Mouse (Mus musculus) embryonic facial prominence, embryonic 13.5 days (tissue): ENCODE measurements at regions not wholly inside any gene's neighbourhood (a gene's known extent, or its start where the extent isn't known, plus 50 kb on each side); places are given as distances from the start of the nearest gene placed in this dataset.

Source experiments
- ATAC-seq: fragments of 200-750 bp; cut with Nextera tagmentation; 2 replicates; pipeline ENCODE4 v1.8.0; 2017; ENCODE audit warnings: low read depth; ENCODE audit not compliant: insufficient number of reproducible peaks, insufficient read depth, low FRiP score, low TSS enrichment
- H3K27ac ChIP-seq: fragments of 300-500 bp; sonication (generic); 2 replicates; pipeline ENCODE4 v1.5.1; 2015; ENCODE audit warnings: moderate library complexity, mild to moderate bottlenecking, inconsistent platforms
- H3K27me3 ChIP-seq: fragments of 300-500 bp; sonication (generic); 2 replicates; pipeline ENCODE4 v1.6.1; 2015; ENCODE audit warnings: mild to moderate bottlenecking, inconsistent platforms
- H3K36me3 ChIP-seq: fragments of 300-500 bp; sonication (generic); 2 replicates; pipeline ENCODE4 v1.6.1; 2015; ENCODE audit warnings: mild to moderate bottlenecking, inconsistent platforms
- H3K4me1 ChIP-seq: fragments of 300-500 bp; sonication (generic); 2 replicates; pipeline ENCODE4 v1.6.1; 2015; ENCODE audit warnings: inconsistent platforms
- H3K4me2 ChIP-seq: fragments of 300-500 bp; sonication (generic); 2 replicates; pipeline ENCODE4 v1.6.1; 2015; ENCODE audit warnings: moderate library complexity, mild to moderate bottlenecking, inconsistent platforms
- H3K4me3 ChIP-seq: fragments of 300-500 bp; sonication (generic); 2 replicates; pipeline ENCODE4 v1.5.1; 2015; ENCODE audit warnings: mild to moderate bottlenecking, inconsistent platforms
- H3K9ac ChIP-seq: fragments of 300-500 bp; sonication (generic); 2 replicates; pipeline ENCODE4 v1.6.1; 2015; ENCODE audit warnings: mild to moderate bottlenecking, inconsistent platforms
- H3K9me3 ChIP-seq: fragments of 300-500 bp; sonication (generic); 2 replicates; pipeline ENCODE4 v1.6.1; 2016; ENCODE audit warnings: inconsistent platforms
- WGBS: fragments of 180-500 bp; shearing (Covaris S2); methylation state at CpG from one replicate; pipeline ENCODE4 v1.1.7; 2015; ENCODE audit warnings: mixed read lengths; 5-methylcytosine and 5-hydroxymethylcytosine counted together

- H3K4me3 ChIP-seq, result no peak overlapping the region
- ATAC-seq, result 0 out of 2 replicates have a peak, but pooled peaks have one; percentile 26
- no peak overlapping the region for H3K9ac ChIP-seq
- no peak overlapping the region for H3K27ac ChIP-seq
- H3K4me2 ChIP-seq, result no peak overlapping the region
- H3K4me1 ChIP-seq, result peaks cover 16% of the 10 kb centered on the region
- no peaks in the 10 kb centered on the region for H3K36me3 ChIP-seq
- WGBS, result 51% methylated on average over 9 of the region's 9 CpGs
- no peaks in the 10 kb centered on the region for H3K27me3 ChIP-seq
- no peaks in the 10 kb centered on the region for H3K9me3 ChIP-seq
Observed at GRCm38 (mm10) chr11:19739527-19740151, 184.5 kb upstream of the Spred2 start.

- Histone ChIP-seq H3K27me3 (no peaks in the 10 kb centered on the region), H3K9me3 (no peaks in the 10 kb centered on the region), H3K9ac (no peak overlapping the region), H3K27ac (no peak overlapping the region), H3K4me3 (no peak overlapping the region), H3K4me2 (no peak overlapping the region), H3K36me3 (no peaks in the 10 kb centered on the region), H3K4me1 (peaks cover 16% of the 10 kb centered on the region)
- no peak for ATAC-seq
- 79% methylated on average over 3 of the region's 3 CpGs for WGBS
Observed at GRCm38 (mm10) chr11:19740562-19740961, 183.6 kb upstream of the Spred2 start.

- ATAC-seq, result no peak
- H3K9me3 ChIP-seq, result no peaks in the 10 kb centered on the region
- H3K27ac ChIP-seq, result no peak overlapping the region
- no peaks in the 10 kb centered on the region for H3K27me3 ChIP-seq
- no peak overlapping the region for H3K4me3 ChIP-seq
- H3K9ac ChIP-seq, result no peak overlapping the region
- peaks cover 8% of the 10 kb centered on the region; the same call in 1 of the 2 replicates for H3K4me1 ChIP-seq
- WGBS, result 58% methylated on average over 11 of the region's 11 CpGs
- H3K4me2 ChIP-seq, result no peak overlapping the region
- H3K36me3 ChIP-seq, result no peaks in the 10 kb centered on the region
Observed at GRCm38 (mm10) chr11:19747097-19747972, 176.8 kb upstream of the Spred2 start.

- H3K9me3 ChIP-seq, result no peaks in the 10 kb centered on the region
- H3K27me3 ChIP-seq, result no peaks in the 10 kb centered on the region
- no peaks in the 10 kb centered on the region for H3K36me3 ChIP-seq
- ATAC-seq, result no peak
- no peak overlapping the region for H3K4me3 ChIP-seq
- H3K4me1 ChIP-seq, result peaks cover 8% of the 10 kb centered on the region; the same call in 1 of the 2 replicates
- H3K27ac ChIP-seq, result no peak overlapping the region
- no peak overlapping the region for H3K4me2 ChIP-seq
- H3K9ac ChIP-seq, result no peak overlapping the region
- 53% methylated on average over 14 of the region's 14 CpGs for WGBS
Observed at GRCm38 (mm10) chr11:19747973-19748559, 176.1 kb upstream of the Spred2 start.

- Histone ChIP-seq H3K4me1 (peaks cover 5% of the 10 kb centered on the region; the same call in 1 of the 2 replicates), H3K9me3 (no peaks in the 10 kb centered on the region), H3K9ac (no peak overlapping the region), H3K27ac (no peak overlapping the region), H3K36me3 (no peaks in the 10 kb centered on the region), H3K4me2 (no peak overlapping the region), H3K4me3 (no peak overlapping the region), H3K27me3 (peaks cover 13% of the 10 kb centered on the region)
- ATAC-seq, result no peak
- 84% methylated on average over 4 of the region's 4 CpGs for WGBS
Observed at GRCm38 (mm10) chr11:19758892-19759291, 165.3 kb upstream of the Spred2 start.

GRCm38 (mm10) chr11:19760861-19761693, 163.1 kb upstream of the Spred2 start:
- H3K27me3 ChIP-seq, result peaks cover 13% of the 10 kb centered on the region
- peak overlapping the region; percentile 11; the same call in 1 of the 2 replicates for H3K27ac ChIP-seq
- H3K9ac ChIP-seq, result peak overlapping the region; percentile 37; the same call in 1 of the 2 replicates
- H3K9me3 ChIP-seq, result no peaks in the 10 kb centered on the region
- H3K4me2 ChIP-seq, result peak overlapping the region; percentile 52
- no peaks in the 10 kb centered on the region for H3K36me3 ChIP-seq
- H3K4me1 ChIP-seq, result peaks cover 11% of the 10 kb centered on the region
- WGBS, result 8% methylated on average over 16 of the region's 16 CpGs
- no peak for ATAC-seq
- H3K4me3 ChIP-seq, result peak overlapping the region; percentile 21

- no peak for ATAC-seq
- no peak overlapping the region for H3K27ac ChIP-seq
- WGBS, result 44% methylated on average over 4 of the region's 4 CpGs
- H3K27me3 ChIP-seq, result peaks cover 13% of the 10 kb centered on the region
- H3K36me3 ChIP-seq, result no peaks in the 10 kb centered on the region
- H3K9ac ChIP-seq, result no peak overlapping the region
- H3K4me2 ChIP-seq, result no peak overlapping the region
- H3K4me3 ChIP-seq, result no peak overlapping the region
- no peaks in the 10 kb centered on the region for H3K9me3 ChIP-seq
- H3K4me1 ChIP-seq, result peaks cover 11% of the 10 kb centered on the region
Observed at GRCm38 (mm10) chr11:19761694-19761976, 162.5 kb upstream of the Spred2 start.

GRCm38 (mm10) chr11:19767316-19767715, 156.9 kb upstream of the Spred2 start:
- H3K4me2 ChIP-seq, result no peak overlapping the region
- ATAC-seq, result no peak
- no peaks in the 10 kb centered on the region for H3K9me3 ChIP-seq
- no peak overlapping the region for H3K4me3 ChIP-seq
- WGBS, result 72% methylated on average over 5 of the region's 5 CpGs
- H3K9ac ChIP-seq, result no peak overlapping the region
- no peak overlapping the region for H3K27ac ChIP-seq
- peaks cover 6% of the 10 kb centered on the region; the same call in 1 of the 2 replicates for H3K4me1 ChIP-seq
- no peaks in the 10 kb centered on the region for H3K36me3 ChIP-seq
- H3K27me3 ChIP-seq, result peaks cover 4% of the 10 kb centered on the region

GRCm38 (mm10) chr11:19767871-19768270, 156.3 kb upstream of the Spred2 start:
- Histone ChIP-seq H3K9ac (no peak overlapping the region), H3K4me2 (no peak overlapping the region), H3K27ac (no peak overlapping the region), H3K27me3 (peaks cover under 1% of the 10 kb centered on the region), H3K4me3 (no peak overlapping the region), H3K9me3 (no peaks in the 10 kb centered on the region), H3K36me3 (no peaks in the 10 kb centered on the region), H3K4me1 (peaks cover 6% of the 10 kb centered on the region; the same call in 1 of the 2 replicates)
- ATAC-seq, result no peak
- WGBS, result 88% methylated on average over 9 of the region's 9 CpGs

GRCm38 (mm10) chr11:19768962-19769361, 155.2 kb upstream of the Spred2 start:
- Histone ChIP-seq H3K4me1 (peaks cover 7% of the 10 kb centered on the region), H3K9me3 (no peaks in the 10 kb centered on the region), H3K36me3 (no peaks in the 10 kb centered on the region), H3K27ac (no peak overlapping the region), H3K4me2 (no peak overlapping the region), H3K4me3 (no peak overlapping the region), H3K27me3 (no peaks in the 10 kb centered on the region; the same call in 1 of the 2 replicates), H3K9ac (no peak overlapping the region)
- 85% methylated on average over 1 of the region's 1 CpGs for WGBS
- no peak for ATAC-seq

GRCm38 (mm10) chr11:19774010-19774409, 150.2 kb upstream of the Spred2 start:
- ATAC-seq, result no peak
- peak overlapping the region; percentile 57 for H3K27ac ChIP-seq
- H3K4me2 ChIP-seq, result peak overlapping the region; percentile 14
- H3K9ac ChIP-seq, result no peak overlapping the region
- no peaks in the 10 kb centered on the region for H3K27me3 ChIP-seq
- WGBS, result 17% methylated on average over 9 of the region's 9 CpGs
- peaks cover 23% of the 10 kb centered on the region for H3K4me1 ChIP-seq
- no peaks in the 10 kb centered on the region for H3K9me3 ChIP-seq
- no peaks in the 10 kb centered on the region for H3K36me3 ChIP-seq
- H3K4me3 ChIP-seq, result no peak overlapping the region
